Mouse (Mus musculus) heart, postnatal 14 days (tissue): ENCODE measurements around the gene Zfp592. TPM values are rescaled to one million over a fixed set of nuclear protein-coding genes. Genes with fewer than 3 reads are reported as not detected.

ENCODE experiments used
- total RNA-seq, 2 experiments: library from RNA; stranded (reverse); gene quantifications; 2 replicates each; pipeline ENCODE4 v1.2.3; 2021

The Zfp592 gene
- total RNA-seq, 2 experiments from 2014 or later = 21.5 to 22.1 TPM

Other genes with a start within 250 kb of the Zfp592 start
- 10 to 100 TPM; 60.2 to 61.0 TPM for gene Iqgap1, start 167.7 kb upstream of the Zfp592 start, total RNA-seq
- 1 to 10 TPM; 5.2 to 7.0 TPM for gene Zscan2, start 132.8 kb upstream of the Zfp592 start, total RNA-seq
- 1 to 10 TPM; 6.3 to 7.6 TPM for gene Wdr73, start 92.4 kb upstream of the Zfp592 start, total RNA-seq
- 1 to 10 TPM; 5.8 to 8.2 TPM for gene Nmb, start 88.6 kb upstream of the Zfp592 start, total RNA-seq
- 10 to 100 TPM; 50.2 to 61.5 TPM for gene Sec11a, start 45.9 kb upstream of the Zfp592 start, total RNA-seq
- gene Alpk3, start 63.9 kb downstream of the Zfp592 start, total RNA-seq = 10 to 100 TPM; 81.4 to 86.0 TPM
- gene Slc28a1, start 121.1 kb downstream of the Zfp592 start, total RNA-seq = under 1 TPM; 0.33 to 0.34 TPM
- gene Pde8a, start 219.9 kb downstream of the Zfp592 start, total RNA-seq = 10 to 100 TPM; 13.2 to 14.6 TPM